Mouse (Mus musculus): ENCODE measurements around the gene Fate1. TPM values are rescaled to one million over a fixed set of nuclear protein-coding genes. Genes with fewer than 3 reads are reported as not detected.

Fate1 gene
- total RNA-seq, 2 experiments from 2014 or later = not detected

Other genes with a start within 250 kb of the Fate1 start
- 10 to 100 TPM; 21.2 to 23.1 TPM for gene Vma21, start 157.1 kb upstream of the Fate1 start, total RNA-seq (2021)
- under 1 TPM in 1 of 2 experiments, not detected in 1; 0.14 TPM for gene Gm1141, start 52.0 kb upstream of the Fate1 start, total RNA-seq (2021)
- 1 to 10 TPM; 1.9 to 2.9 TPM for gene Prrg3, start 10.4 kb upstream of the Fate1 start, total RNA-seq (2021)
- not detected for gene Cnga2, start 18.9 kb downstream of the Fate1 start, total RNA-seq (2021)
- not detected for gene Magea4, start 249.0 kb downstream of the Fate1 start, total RNA-seq (2021)

Data from gastrocnemius, adult 18-20 months (tissue).